Mouse (Mus musculus) ES-Bruce4 (cell line): ENCODE data around the gene Ptprs.

Source experiments
- CTCF ChIP-seq: IDR thresholded peaks from one replicate; pipeline ENCODE4 v1.8.1; 2011; ENCODE audit warnings: low read depth, low read length
- EP300 ChIP-seq: IDR thresholded peaks from 2 replicates; pipeline ENCODE4 v1.6.1; 2011; ENCODE audit warnings: low read depth, low read length; ENCODE audit not compliant: insufficient read depth
- POLR2A ChIP-seq: IDR thresholded peaks from one replicate; pipeline ENCODE4 v1.8.1; 2011; ENCODE audit warnings: low read length; ENCODE audit not compliant: insufficient read depth

GRCm38 (mm10) chr17:56471136-56471535, 5.1 kb downstream of the Ptprs start:
- TF ChIP-seq CTCF (no peak), POLR2A (no peak), EP300 (no peak)
